Mouse (Mus musculus) adrenal gland, postnatal 36 days (tissue): Measurements from ENCODE around the gene Tmem248. TPM values are rescaled to one million over a fixed set of nuclear protein-coding genes. Genes with fewer than 3 reads are reported as not detected.

Source experiments
- DNase-seq, 2 experiments: peaks; one replicate each; pipeline ENCODE4 v3.0.0; 2021; ENCODE audit warnings: mixed read lengths in 1 of 2
- total RNA-seq, 2 experiments: library from RNA; stranded (reverse); gene quantifications; 2 replicates each; pipeline ENCODE4 v1.2.3; 2021

The Tmem248 gene
- total RNA-seq, 2 experiments from 2014 or later, result 68.0 to 74.2 TPM

DNA sequence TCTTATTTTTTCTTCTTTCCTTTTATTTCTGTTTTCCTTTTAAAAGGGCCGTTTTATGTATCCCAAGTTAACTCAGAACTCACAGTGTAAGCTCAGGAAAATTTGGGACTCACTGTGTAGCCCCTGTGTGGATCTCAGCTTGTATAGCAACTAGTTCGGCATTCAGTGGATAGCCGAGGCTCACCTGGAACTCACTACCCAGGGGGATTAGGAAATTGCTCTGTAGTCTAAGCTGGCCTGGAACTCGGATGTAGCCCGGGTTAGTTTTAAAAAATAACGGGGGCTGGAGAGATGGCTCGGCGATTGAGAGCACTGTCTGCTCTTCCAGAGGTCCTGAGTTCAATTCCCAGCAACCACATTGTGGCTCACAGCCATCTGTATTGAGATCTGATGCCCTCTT lies 40.4 kb downstream of the Tmem248 start:
- DNase-seq, result no peak

DNA sequence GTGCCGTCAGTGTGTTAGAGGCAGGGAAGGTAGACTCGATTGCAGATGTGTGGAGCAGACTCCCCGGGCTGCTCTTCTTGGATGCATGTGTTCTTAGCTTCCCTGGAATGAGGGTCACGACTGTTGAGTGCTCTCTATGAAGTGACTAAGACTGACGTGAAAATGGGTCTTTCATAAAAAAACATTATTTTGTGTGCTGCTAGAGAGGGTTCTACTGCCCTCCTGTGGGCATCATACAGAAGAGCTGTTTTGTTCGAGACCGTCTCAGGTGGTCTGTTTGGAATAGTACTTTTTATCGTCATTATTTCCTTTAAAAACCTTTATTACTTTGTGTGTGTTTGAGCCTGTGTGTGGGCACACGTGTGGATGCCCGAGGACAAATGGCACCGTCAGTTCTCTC lies 46.6 kb downstream of the Tmem248 start:
- DNase-seq, result no peak

DNA sequence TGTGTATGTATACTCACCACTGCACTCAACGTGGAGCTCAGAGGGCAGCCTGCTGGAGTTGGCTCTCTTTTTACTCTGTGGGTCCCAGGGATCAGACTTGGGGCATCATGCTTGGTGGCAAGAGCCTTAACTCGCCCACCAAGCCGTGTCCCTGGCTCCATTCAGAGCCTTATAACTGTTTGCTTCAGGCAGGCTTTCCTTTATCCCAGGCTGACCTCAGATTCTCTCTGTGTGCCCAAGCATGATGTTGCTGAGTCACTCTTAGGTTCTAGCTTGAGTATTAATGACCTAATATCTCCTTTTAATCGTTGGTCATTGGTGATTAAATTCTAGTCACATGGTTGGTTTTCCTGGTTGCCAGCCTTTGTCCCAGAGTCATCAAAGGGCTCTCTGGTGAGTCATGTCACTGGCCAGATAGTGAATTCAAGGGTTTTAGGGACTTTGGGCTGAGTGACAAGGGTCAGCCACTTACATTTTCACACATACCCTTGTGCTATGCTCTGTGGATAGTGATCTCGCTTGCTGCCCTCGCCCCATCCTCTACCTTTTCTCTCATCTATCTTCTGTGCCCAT lies 47.6 kb downstream of the Tmem248 start:
- peak; percentile 35 to 49 for DNase-seq

DNA sequence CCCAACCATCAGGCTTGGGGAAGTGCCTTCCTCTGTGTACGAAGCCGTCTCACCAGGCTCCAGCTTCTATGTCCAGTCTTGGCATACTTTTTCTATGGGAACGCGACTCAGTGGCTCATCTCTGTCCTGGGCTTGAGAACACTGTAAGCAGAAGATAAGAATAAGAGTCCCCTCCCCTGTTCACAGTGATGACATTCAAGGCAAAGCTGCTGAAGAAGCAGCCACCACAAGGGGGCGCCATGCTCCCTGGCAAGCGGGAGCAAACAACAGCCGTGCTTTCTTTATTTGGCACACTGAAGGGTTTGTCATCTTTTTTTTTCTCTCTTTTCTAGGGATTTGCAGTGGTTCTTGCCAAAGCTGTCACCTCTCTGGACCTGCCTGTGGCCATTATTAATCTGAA lies 49.8 kb downstream of the Tmem248 start:
- peak; percentile 56 to 74 for DNase-seq

DNA sequence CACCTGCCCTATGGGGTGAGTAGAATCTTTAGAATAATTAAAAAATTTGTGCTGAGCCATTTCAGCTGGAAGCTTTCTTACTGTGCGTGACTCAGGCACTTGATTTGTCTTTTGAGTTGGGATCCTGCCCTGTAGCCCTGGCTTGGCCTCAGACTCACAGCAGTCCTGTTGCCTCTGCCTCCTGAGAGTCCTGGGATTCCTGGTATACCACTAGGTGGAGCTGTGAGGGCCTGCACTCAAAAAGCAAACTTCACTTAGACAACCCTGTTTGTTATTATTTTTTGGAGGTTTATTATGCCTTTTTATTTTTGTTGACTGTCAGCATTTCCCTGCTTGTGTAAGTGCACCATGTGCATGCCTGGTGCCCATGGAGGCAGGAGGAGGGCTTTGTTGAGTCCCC lies 50.4 kb downstream of the Tmem248 start:
- peak; percentile 64 for DNase-seq

DNA sequence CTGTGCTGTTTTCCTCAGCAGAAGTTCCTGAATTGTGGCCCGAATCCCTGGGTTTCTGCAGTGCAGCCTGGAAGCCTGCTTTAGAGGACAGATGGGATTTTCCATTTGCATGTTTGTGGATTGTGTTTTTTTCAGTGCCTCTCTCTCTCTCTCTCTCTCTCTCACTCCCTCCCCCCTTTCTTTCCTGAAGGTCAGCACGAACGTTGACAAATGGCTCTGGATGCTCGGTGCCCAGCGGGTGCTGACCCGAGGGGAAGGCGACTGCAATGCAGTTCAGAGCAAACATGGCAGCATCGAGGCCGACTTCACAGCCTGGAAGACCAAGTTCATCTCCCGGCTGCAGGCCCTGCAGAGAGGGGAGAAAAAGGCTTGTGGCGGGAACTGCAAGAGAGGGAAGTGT lies 52.1 kb downstream of the Tmem248 start:
- DNase-seq, result peak; percentile 70 to 71

DNA sequence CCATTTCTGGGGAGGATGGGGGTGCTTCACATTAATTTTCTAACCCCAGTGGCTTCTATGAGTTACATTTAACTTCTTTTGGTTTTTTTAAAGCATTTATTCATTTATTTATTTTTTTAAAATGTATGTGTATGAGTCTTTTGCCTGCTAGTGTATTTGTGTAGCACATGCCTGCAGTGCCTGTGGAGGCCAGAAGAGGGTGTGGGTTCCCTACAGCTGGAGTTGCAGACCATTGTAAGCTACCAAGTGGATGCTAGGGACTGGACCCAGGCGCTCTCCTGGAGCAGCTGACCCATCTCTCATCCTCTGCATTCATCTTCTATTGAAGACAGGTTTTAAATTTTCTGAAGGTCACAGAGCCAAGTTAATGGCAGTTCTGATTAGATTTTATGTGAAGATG lies 55.5 kb downstream of the Tmem248 start:
- DNase-seq, result no peak

DNA sequence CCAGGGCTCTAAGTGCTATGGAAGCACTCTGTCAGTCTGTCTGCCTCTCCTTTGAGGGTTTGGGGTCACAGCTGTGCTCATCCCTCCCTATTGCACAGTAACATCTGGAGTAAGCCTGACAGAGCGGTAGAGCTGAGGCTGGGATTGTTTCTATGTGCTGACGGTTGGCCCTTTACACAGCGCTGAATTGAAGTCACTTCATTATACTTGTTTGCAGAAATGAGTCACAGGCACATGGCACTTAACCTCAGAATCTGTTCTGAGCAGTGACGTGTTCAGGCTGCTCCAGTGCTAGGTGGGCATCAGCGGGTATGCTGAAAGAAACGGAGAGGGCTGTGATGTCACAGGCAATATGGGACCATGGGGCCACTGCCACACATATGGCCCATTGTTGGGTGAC lies 56.2 kb downstream of the Tmem248 start:
- DNase-seq, result peak in 1 of 2 experiments; percentile 32

DNA sequence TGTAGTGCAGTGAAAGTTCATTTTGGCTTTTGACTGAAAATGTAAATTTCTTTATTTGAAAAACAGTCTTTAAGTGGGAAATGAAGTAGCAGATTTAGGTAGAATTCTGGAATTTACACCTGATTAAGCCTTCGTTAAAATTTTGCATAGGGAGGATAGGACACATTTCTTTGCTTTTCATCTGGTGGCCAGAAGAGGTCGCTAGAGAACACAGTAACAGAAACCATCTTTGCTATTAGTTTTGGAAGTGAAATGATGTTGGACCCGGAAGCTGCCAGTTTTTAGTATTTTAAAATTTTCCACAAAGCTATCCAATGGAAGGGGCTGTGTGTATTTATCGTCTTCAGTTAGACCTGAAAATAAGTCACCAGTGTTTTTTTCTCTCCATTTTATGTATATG lies 58.6 kb downstream of the Tmem248 start:
- peak in 1 of 2 experiments; percentile 55 for DNase-seq

DNA sequence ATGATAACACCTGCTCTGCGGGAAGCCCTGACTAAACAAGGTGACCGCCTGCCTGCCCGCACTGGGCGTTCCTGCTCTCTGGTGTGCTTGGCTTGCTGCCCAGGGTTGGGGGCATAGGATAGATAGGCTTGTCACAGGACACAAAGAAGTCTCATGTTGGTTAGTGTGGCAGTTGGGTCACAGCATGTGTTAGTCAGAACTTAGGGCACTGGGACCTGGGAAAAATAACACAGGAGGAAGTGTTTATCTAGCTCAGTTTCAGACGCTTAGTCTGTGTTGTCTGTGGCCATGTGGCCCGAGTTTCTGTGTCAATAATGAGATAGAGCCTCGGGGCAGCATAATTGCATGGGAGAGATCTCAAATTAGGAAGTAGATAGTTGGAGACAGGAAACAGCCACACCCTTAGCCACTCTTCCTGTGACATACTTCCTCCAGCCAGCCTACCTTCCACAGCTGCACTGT lies 61.2 kb downstream of the Tmem248 start:
- no peak for DNase-seq

DNA sequence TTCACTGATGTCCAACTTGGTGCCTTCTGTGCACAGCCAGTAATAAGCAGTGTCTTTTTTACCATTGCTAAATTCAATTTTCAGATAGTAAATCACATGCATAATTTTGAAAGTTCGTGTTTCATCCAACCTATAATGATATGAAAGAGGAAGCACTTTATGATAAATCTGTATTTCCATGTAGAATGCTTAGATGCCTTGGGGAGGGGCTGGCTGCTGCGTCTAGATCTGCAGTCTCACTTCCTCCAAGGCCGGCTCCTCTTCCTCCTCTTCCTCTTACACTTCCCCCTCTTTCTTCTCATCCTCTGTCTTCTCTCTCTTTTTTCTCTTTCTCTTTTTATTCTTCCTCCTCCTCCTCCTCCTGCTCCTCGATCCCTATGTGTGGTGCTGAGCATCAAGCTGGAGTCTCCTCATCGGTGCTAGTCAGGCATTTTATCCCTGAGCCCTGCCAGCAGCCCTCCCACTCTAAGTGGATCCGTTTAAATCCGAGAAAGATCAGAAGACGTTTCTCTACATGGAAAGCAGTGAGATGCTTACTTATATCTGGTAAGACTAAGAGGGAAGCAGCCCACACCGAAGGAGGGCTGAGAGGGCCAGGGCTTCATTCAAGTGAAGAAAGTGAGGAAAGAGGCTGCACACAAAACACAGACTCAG lies 66.3 kb downstream of the Tmem248 start:
- DNase-seq, result no peak

DNA sequence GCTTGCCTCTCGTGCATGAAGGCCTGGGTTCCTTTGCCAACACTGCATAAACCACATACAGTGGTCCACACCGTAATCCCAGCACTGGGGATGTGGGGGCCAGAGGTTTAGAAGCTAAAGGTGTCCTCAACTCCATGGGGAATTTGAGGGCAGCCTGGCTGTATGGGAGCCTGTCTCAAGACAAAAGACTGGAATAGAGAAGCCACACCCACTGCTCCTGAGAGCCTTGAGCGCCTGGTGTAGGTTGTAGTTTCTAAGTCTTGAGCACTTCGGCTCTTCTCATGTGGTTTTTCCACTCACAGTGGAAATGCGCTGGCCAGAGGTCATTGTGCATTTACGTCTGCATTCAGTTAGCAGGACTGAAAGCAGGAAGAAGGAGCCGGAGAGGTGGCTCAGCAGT lies 71.2 kb downstream of the Tmem248 start:
- no peak for DNase-seq

DNA sequence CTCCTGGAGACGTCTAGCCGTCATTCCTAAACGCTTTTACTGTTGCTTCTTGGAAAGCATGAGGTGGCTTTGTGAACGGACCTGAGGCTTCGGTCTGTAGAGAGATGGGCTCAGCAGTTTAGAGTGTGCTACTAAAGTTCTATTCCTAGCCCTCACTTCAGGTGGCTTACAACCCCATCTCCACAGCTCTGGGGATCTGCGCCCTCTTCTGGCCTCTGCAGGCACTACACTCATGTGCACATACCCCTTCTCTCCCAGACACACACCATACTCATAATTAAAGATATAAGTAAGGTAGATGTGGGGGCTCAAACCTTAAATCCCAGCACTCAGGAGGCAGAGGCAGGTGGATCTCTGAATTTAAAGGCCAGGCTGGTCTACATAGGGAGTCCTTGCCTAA lies 73.4 kb downstream of the Tmem248 start:
- no peak for DNase-seq

DNA sequence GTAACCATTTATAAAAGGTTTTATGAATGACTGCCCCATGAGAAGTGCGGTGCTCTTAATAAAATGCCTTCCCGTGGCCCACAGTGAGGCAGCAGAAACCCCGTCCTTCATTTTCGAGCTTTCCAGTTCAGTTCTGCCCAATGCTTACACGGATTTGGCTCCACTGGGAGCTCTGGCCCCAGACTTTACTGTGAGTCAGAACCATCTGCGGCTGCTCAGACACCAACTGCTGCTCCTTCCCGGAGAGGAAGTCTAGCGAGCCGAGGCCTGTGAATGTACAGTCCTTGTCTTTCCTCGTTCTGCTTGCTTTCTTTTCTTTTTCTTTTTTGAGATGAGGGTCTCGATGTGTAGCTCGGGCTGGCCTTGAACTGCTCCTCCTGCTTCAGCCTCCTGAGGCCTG lies 73.9 kb downstream of the Tmem248 start:
- DNase-seq, result peak in 1 of 2 experiments; percentile 52

DNA sequence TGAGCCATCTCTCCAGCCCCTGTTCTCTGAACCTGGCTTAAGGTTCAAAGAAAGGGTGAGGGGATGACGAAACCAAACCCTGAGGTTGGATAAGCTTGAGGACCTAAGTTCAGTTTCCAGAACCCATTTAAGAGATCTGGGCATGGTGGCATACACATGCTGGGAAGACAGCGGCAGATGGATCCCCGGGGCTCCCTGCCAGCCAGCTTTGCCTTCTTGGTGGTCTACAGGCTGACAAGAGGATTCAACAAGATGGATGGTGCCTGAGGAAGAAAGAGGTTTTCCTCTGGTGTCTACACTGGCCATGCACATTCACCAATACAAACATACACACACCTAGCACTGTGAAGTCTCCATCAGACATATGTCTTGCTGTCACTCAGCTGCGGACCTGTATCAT lies 76.1 kb downstream of the Tmem248 start:
- no peak for DNase-seq

Other genes with a start within 250 kb of the Tmem248 start
- 10 to 100 TPM; 48.1 to 53.8 TPM for gene Gusb, start 214.0 kb upstream of the Tmem248 start, total RNA-seq
- gene Asl, start 187.8 kb upstream of the Tmem248 start, total RNA-seq, result 100 to 1,000 TPM in 1 of 2 experiments, 10 to 100 TPM in 1; 100.0 to 138 TPM
- 10 to 100 TPM; 27.2 to 39.6 TPM for gene Crcp, start 187.8 kb upstream of the Tmem248 start, total RNA-seq
- gene Tpst1, start 143.8 kb upstream of the Tmem248 start, total RNA-seq, result 10 to 100 TPM; 47.8 to 48.8 TPM
- 10 to 100 TPM in 1 of 2 experiments, 1 to 10 TPM in 1; 8.6 to 14.6 TPM for gene Kctd7, start 72.2 kb upstream of the Tmem248 start, total RNA-seq
- gene Rabgef1, start 45.3 kb upstream of the Tmem248 start, total RNA-seq, result 10 to 100 TPM; 39.3 to 47.9 TPM
- 100 to 1,000 TPM; 109 TPM for gene Sbds, start 38.4 kb downstream of the Tmem248 start, total RNA-seq
- gene Tyw1, start 38.5 kb downstream of the Tmem248 start, total RNA-seq, result 10 to 100 TPM; 28.1 to 32.3 TPM
- gene Caln1, start 152.4 kb downstream of the Tmem248 start, total RNA-seq, result 10 to 100 TPM; 35.2 to 55.2 TPM
- not detected for gene A330070K13Rik, start 167.6 kb downstream of the Tmem248 start, total RNA-seq